Mouse (Mus musculus) effector memory CD4-positive, alpha-beta T cell, adult 7 months (primary cell): ENCODE measurements around the gene Vamp5. TPM values are rescaled to one million over a fixed set of nuclear protein-coding genes. Genes with fewer than 3 reads are reported as not detected.

Experiments
- polyA plus RNA-seq: library from polyadenylated mRNA; unstranded; fragments of 100-300 nt; shearing (Covaris generic); gene quantifications from one replicate; pipeline ENCODE4 v1.2.1, GENCODE M21; 2017

Gene Vamp5
- polyA plus RNA-seq = 17.6 TPM

GRCm38 (mm10) chr6:72380131-72380770 is at the start of gene Vamp5:
Gene Vamp5 (minus strand): TSS chr6:72380468.

GRCm38 (mm10) chr6:72414076-72414756 is 33.9 kb upstream of the Vamp5 start, which contains the start of gene Ggcx:
Gene Ggcx (plus strand): TSS chr6:72414308.

GRCm38 (mm10) chr6:72389941-72390771 is 9.9 kb upstream of the Vamp5 start, which contains the start of gene Vamp8:
Gene Vamp8 (minus strand): TSS chr6:72390703.

GRCm38 (mm10) chr6:72366844-72367443 is 13.3 kb downstream of the Vamp5 start, which contains the start of gene Rnf181:
Gene Rnf181 (minus strand): TSS chr6:72366956.

GRCm38 (mm10) chr6:72355066-72355911 is 25.0 kb downstream of the Vamp5 start, which contains the start of gene Tmem150a:
Gene Tmem150a (plus strand): TSS chr6:72355447.

GRCm38 (mm10) chr6:72347166-72347941 is 32.9 kb downstream of the Vamp5 start, which contains the start of gene 0610030E20Rik:
Gene 0610030E20Rik (plus strand): TSS chr6:72347317.

GRCm38 (mm10) chr6:72345074-72345567 is 35.1 kb downstream of the Vamp5 start, which contains the start of gene Usp39:
Gene Usp39 (minus strand): TSS chr6:72345184.

Other genes starting within 250 kb of the Vamp5 start
- not detected for gene Atoh8, start 144.9 kb downstream of the Vamp5 start, polyA plus RNA-seq
- gene Sftpb, start 75.9 kb downstream of the Vamp5 start, polyA plus RNA-seq = not detected
- gene Usp39, start 35.3 kb downstream of the Vamp5 start, polyA plus RNA-seq = 34.3 TPM
- gene 0610030E20Rik, start 33.2 kb downstream of the Vamp5 start, polyA plus RNA-seq = 29.5 TPM
- 1.0 TPM for gene Tmem150a, start 25.0 kb downstream of the Vamp5 start, polyA plus RNA-seq
- gene Rnf181, start 13.5 kb downstream of the Vamp5 start, polyA plus RNA-seq = 134 TPM
- 154 TPM for gene Vamp8, start 10.2 kb upstream of the Vamp5 start, polyA plus RNA-seq
- gene Ggcx, start 33.8 kb upstream of the Vamp5 start, polyA plus RNA-seq = 7.5 TPM
- gene Mat2a, start 59.1 kb upstream of the Vamp5 start, polyA plus RNA-seq = 554 TPM
- not detected for gene Sh2d6, start 141.2 kb upstream of the Vamp5 start, polyA plus RNA-seq
- gene Capg, start 163.9 kb upstream of the Vamp5 start, polyA plus RNA-seq = 50.4 TPM
- gene Elmod3, start 217.9 kb upstream of the Vamp5 start, polyA plus RNA-seq = 5.4 TPM
- 5.3 TPM for gene Retsat, start 218.0 kb upstream of the Vamp5 start, polyA plus RNA-seq
- gene Tgoln1, start 236.5 kb upstream of the Vamp5 start, polyA plus RNA-seq = 297 TPM